Mouse (Mus musculus): ENCODE results near the gene B4galt2. TPM values are rescaled to one million over a fixed set of nuclear protein-coding genes. Genes with fewer than 3 reads are reported as not detected.
A peak's percentile ranks its signal among the peaks of the same experiment; 100 is the strongest.

The B4galt2 gene
- polyA plus RNA-seq, 1 experiment from 2014 or later = 13.8 TPM

- Histone ChIP-seq H3K4me3 (ENCODE audit: low read depth, low read length) (peak overlapping the region; percentile 60), H3K4me1 (ENCODE audit: control insufficient read depth, insufficient read depth, low read length) (peaks cover 30% of the 10 kb centered on the region), H3K27ac (ENCODE audit: low read depth, low read length) (no peak overlapping the region), H3K27me3 (ENCODE audit: control insufficient read depth, insufficient read depth, low read length) (no peaks in the 10 kb centered on the region), H3K4me2 (peak overlapping the region; percentile 92), H3K36me3 (ENCODE audit: control insufficient read depth, insufficient read depth, low read length) (peaks cover 8% of the 10 kb centered on the region; the same call in 1 of the 2 replicates), H3K9ac (ENCODE audit: low read depth, low read length) (peak overlapping the region; percentile 77), H3K9me3 (replicated peaks; ENCODE audit: control insufficient read depth, low read length) (no peaks in the 10 kb centered on the region)
- WGBS (ENCODE audit: insufficient replicate concordance) = 18% methylated on average over 8 of the region's 8 CpGs
- peak; percentile 8; the same call in 1 of the 2 replicates for ATAC-seq (replicated peaks; ENCODE audit: insufficient number of reproducible peaks, low FRiP score, low TSS enrichment)
These were observed 30.7 kb upstream of the B4galt2 start for GRCm38 (mm10) chr4:117914031-117914430.

- H3K4me2 ChIP-seq = peak overlapping the region; percentile 92
- no peak overlapping the region for H3K27ac ChIP-seq (ENCODE audit: low read depth, low read length)
- peaks cover 32% of the 10 kb centered on the region for H3K4me1 ChIP-seq (ENCODE audit: control insufficient read depth, insufficient read depth, low read length)
- peak overlapping the region; percentile 77; the same call in 1 of the 2 replicates for H3K9ac ChIP-seq (ENCODE audit: low read depth, low read length)
- 39% methylated on average over 3 of the region's 3 CpGs for WGBS (ENCODE audit: insufficient replicate concordance)
- ATAC-seq (replicated peaks; ENCODE audit: insufficient number of reproducible peaks, low FRiP score, low TSS enrichment) = no peak
- H3K9me3 ChIP-seq (replicated peaks; ENCODE audit: control insufficient read depth, low read length) = no peaks in the 10 kb centered on the region
- H3K36me3 ChIP-seq (ENCODE audit: control insufficient read depth, insufficient read depth, low read length) = peaks cover 8% of the 10 kb centered on the region; the same call in 1 of the 2 replicates
- H3K27me3 ChIP-seq (ENCODE audit: control insufficient read depth, insufficient read depth, low read length) = no peaks in the 10 kb centered on the region
- peak overlapping the region; percentile 60 for H3K4me3 ChIP-seq (ENCODE audit: low read depth, low read length)
These were observed 30.1 kb upstream of the B4galt2 start for GRCm38 (mm10) chr4:117913421-117913820.

- H3K36me3 ChIP-seq (ENCODE audit: control insufficient read depth, insufficient read depth, low read length) = peaks cover 12% of the 10 kb centered on the region
- H3K27ac ChIP-seq (ENCODE audit: low read depth, low read length) = no peak overlapping the region
- peak overlapping the region; percentile 92; the same call in 1 of the 2 replicates for H3K4me2 ChIP-seq
- peak overlapping the region; percentile 60; the same call in 1 of the 2 replicates for H3K4me3 ChIP-seq (ENCODE audit: low read depth, low read length)
- no peaks in the 10 kb centered on the region for H3K27me3 ChIP-seq (ENCODE audit: control insufficient read depth, insufficient read depth, low read length)
- no peak for ATAC-seq (replicated peaks; ENCODE audit: insufficient number of reproducible peaks, low FRiP score, low TSS enrichment)
- 69% methylated on average over 7 of the region's 7 CpGs for WGBS (ENCODE audit: insufficient replicate concordance)
- no peaks in the 10 kb centered on the region for H3K9me3 ChIP-seq (replicated peaks; ENCODE audit: control insufficient read depth, low read length)
- 0 out of 2 replicates have a peak overlapping the region, but pooled peaks have one; percentile 10 for H3K9ac ChIP-seq (ENCODE audit: low read depth, low read length)
- H3K4me1 ChIP-seq (ENCODE audit: control insufficient read depth, insufficient read depth, low read length) = peaks cover 27% of the 10 kb centered on the region
These were observed 29.5 kb upstream of the B4galt2 start for GRCm38 (mm10) chr4:117912685-117913273.

- Histone ChIP-seq H3K4me1 (ENCODE audit: control insufficient read depth, insufficient read depth, low read length) (peaks cover 24% of the 10 kb centered on the region), H3K27ac (ENCODE audit: low read depth, low read length) (no peak overlapping the region), H3K4me3 (ENCODE audit: low read depth, low read length) (no peak overlapping the region), H3K27me3 (ENCODE audit: control insufficient read depth, insufficient read depth, low read length) (no peaks in the 10 kb centered on the region), H3K36me3 (ENCODE audit: control insufficient read depth, insufficient read depth, low read length) (peaks cover 13% of the 10 kb centered on the region), H3K9ac (ENCODE audit: low read depth, low read length) (no peak overlapping the region), H3K4me2 (no peak overlapping the region), H3K9me3 (replicated peaks; ENCODE audit: control insufficient read depth, low read length) (no peaks in the 10 kb centered on the region)
- no peak for ATAC-seq (replicated peaks; ENCODE audit: insufficient number of reproducible peaks, low FRiP score, low TSS enrichment)
- WGBS (ENCODE audit: insufficient replicate concordance) = 91% methylated on average over 13 of the region's 13 CpGs
These were observed 28.9 kb upstream of the B4galt2 start for GRCm38 (mm10) chr4:117912131-117912561.

- Histone ChIP-seq H3K36me3 (ENCODE audit: control insufficient read depth, insufficient read depth, low read length) (peaks cover 22% of the 10 kb centered on the region), H3K9me3 (replicated peaks; ENCODE audit: control insufficient read depth, low read length) (no peaks in the 10 kb centered on the region), H3K27ac (ENCODE audit: low read depth, low read length) (no peak overlapping the region), H3K4me3 (ENCODE audit: low read depth, low read length) (no peak overlapping the region), H3K27me3 (ENCODE audit: control insufficient read depth, insufficient read depth, low read length) (no peaks in the 10 kb centered on the region), H3K4me1 (ENCODE audit: control insufficient read depth, insufficient read depth, low read length) (peaks cover 17% of the 10 kb centered on the region), H3K9ac (ENCODE audit: low read depth, low read length) (no peak overlapping the region), H3K4me2 (no peak overlapping the region)
- 85% methylated on average over 8 of the region's 8 CpGs for WGBS (ENCODE audit: insufficient replicate concordance)
- ATAC-seq (replicated peaks; ENCODE audit: insufficient number of reproducible peaks, low FRiP score, low TSS enrichment) = no peak
These were observed 25.7 kb upstream of the B4galt2 start for GRCm38 (mm10) chr4:117908834-117909453.

GRCm38 (mm10) chr4:117906196-117906595 lies 22.9 kb upstream of the B4galt2 start:
- Histone ChIP-seq H3K27me3 (ENCODE audit: control insufficient read depth, insufficient read depth, low read length) (no peaks in the 10 kb centered on the region), H3K4me2 (no peak overlapping the region), H3K9me3 (replicated peaks; ENCODE audit: control insufficient read depth, low read length) (no peaks in the 10 kb centered on the region), H3K9ac (ENCODE audit: low read depth, low read length) (no peak overlapping the region), H3K27ac (ENCODE audit: low read depth, low read length) (no peak overlapping the region), H3K4me1 (ENCODE audit: control insufficient read depth, insufficient read depth, low read length) (peaks cover 4% of the 10 kb centered on the region; the same call in 1 of the 2 replicates), H3K36me3 (ENCODE audit: control insufficient read depth, insufficient read depth, low read length) (peaks cover 35% of the 10 kb centered on the region), H3K4me3 (ENCODE audit: low read depth, low read length) (no peak overlapping the region)
- 86% methylated on average over 3 of the region's 3 CpGs for whole genome bisulfite sequencing (ENCODE audit: insufficient replicate concordance)
- ATAC-seq (replicated peaks; ENCODE audit: insufficient number of reproducible peaks, low FRiP score, low TSS enrichment) = no peak

- H3K4me2 ChIP-seq = no peak overlapping the region
- 88% methylated on average over 8 of the region's 8 CpGs for WGBS (ENCODE audit: insufficient replicate concordance)
- no peak overlapping the region for H3K27ac ChIP-seq (ENCODE audit: low read depth, low read length)
- peaks cover 43% of the 10 kb centered on the region for H3K36me3 ChIP-seq (ENCODE audit: control insufficient read depth, insufficient read depth, low read length)
- H3K27me3 ChIP-seq (ENCODE audit: control insufficient read depth, insufficient read depth, low read length) = no peaks in the 10 kb centered on the region
- H3K9me3 ChIP-seq (replicated peaks; ENCODE audit: control insufficient read depth, low read length) = no peaks in the 10 kb centered on the region
- no peak overlapping the region for H3K9ac ChIP-seq (ENCODE audit: low read depth, low read length)
- H3K4me3 ChIP-seq (ENCODE audit: low read depth, low read length) = no peak overlapping the region
- H3K4me1 ChIP-seq (ENCODE audit: control insufficient read depth, insufficient read depth, low read length) = peaks cover 4% of the 10 kb centered on the region; the same call in 1 of the 2 replicates
- no peak for ATAC-seq (replicated peaks; ENCODE audit: insufficient number of reproducible peaks, low FRiP score, low TSS enrichment)
These were observed 21.5 kb upstream of the B4galt2 start for GRCm38 (mm10) chr4:117904761-117905160.

GRCm38 (mm10) chr4:117904094-117904493 lies 20.8 kb upstream of the B4galt2 start:
- Histone ChIP-seq H3K9ac (ENCODE audit: low read depth, low read length) (no peak overlapping the region), H3K4me2 (no peak overlapping the region), H3K4me1 (ENCODE audit: control insufficient read depth, insufficient read depth, low read length) (peaks cover 4% of the 10 kb centered on the region; the same call in 1 of the 2 replicates), H3K36me3 (ENCODE audit: control insufficient read depth, insufficient read depth, low read length) (peaks cover 49% of the 10 kb centered on the region), H3K4me3 (ENCODE audit: low read depth, low read length) (no peak overlapping the region), H3K9me3 (replicated peaks; ENCODE audit: control insufficient read depth, low read length) (no peaks in the 10 kb centered on the region), H3K27ac (ENCODE audit: low read depth, low read length) (no peak overlapping the region), H3K27me3 (ENCODE audit: control insufficient read depth, insufficient read depth, low read length) (no peaks in the 10 kb centered on the region)
- ATAC-seq (replicated peaks; ENCODE audit: insufficient number of reproducible peaks, low FRiP score, low TSS enrichment) = no peak
- 92% methylated on average over 10 of the region's 10 CpGs for WGBS (ENCODE audit: insufficient replicate concordance)

Measured in heart, embryonic 11.5 days (tissue).